Mouse (Mus musculus) embryonic facial prominence, embryonic 14.5 days (tissue): Measurements from ENCODE around the gene Gas2. TPM values are rescaled to one million over a fixed set of nuclear protein-coding genes. Genes with fewer than 3 reads are reported as not detected.
A peak's percentile ranks its signal among the peaks of the same experiment; 100 is the strongest.

Experiments used
- ATAC-seq: fragments of 200-750 bp; cut with Nextera tagmentation; 2 replicates; pipeline ENCODE4 v1.8.0; 2017; ENCODE audit warnings: low read depth, moderate number of reproducible peaks, moderate TSS enrichment
- DNase-seq: peaks from one replicate; pipeline ENCODE4 v3.0.0-alpha.2; 2015; ENCODE audit warnings: low spot score
- H3K27ac ChIP-seq: fragments of 300-500 bp; sonication (generic); replicated peaks from 2 replicates; pipeline ENCODE4 v1.5.1; 2014; ENCODE audit warnings: low read depth, mild to moderate bottlenecking, low read length, moderate library complexity
- H3K27me3 ChIP-seq: fragments of 300-500 bp; sonication (generic); replicated peaks from 2 replicates; pipeline ENCODE4 v1.6.1; 2014; ENCODE audit warnings: low read length; ENCODE audit not compliant: control insufficient read depth, insufficient read depth
- H3K36me3 ChIP-seq: fragments of 300-500 bp; sonication (generic); 2 replicates; pipeline ENCODE4 v1.6.1; 2014; ENCODE audit warnings: low read length, mixed read lengths; ENCODE audit not compliant: control insufficient read depth, insufficient read depth
- H3K4me1 ChIP-seq: fragments of 300-500 bp; sonication (generic); 2 replicates; pipeline ENCODE4 v1.6.1; 2014; ENCODE audit warnings: antibody characterized with exemption, low read length; ENCODE audit not compliant: control insufficient read depth, insufficient read depth
- H3K4me2 ChIP-seq: fragments of 300-500 bp; sonication (generic); 2 replicates; pipeline ENCODE4 v1.6.1; 2014; ENCODE audit warnings: low read depth, mild to moderate bottlenecking, low read length, moderate library complexity, mixed read lengths
- H3K4me3 ChIP-seq: fragments of 300-500 bp; sonication (generic); 2 replicates; pipeline ENCODE4 v1.5.1; 2014; ENCODE audit warnings: low read depth, mild to moderate bottlenecking, low read length
- H3K9ac ChIP-seq: fragments of 300-500 bp; sonication (generic); 2 replicates; pipeline ENCODE4 v1.6.1; 2014; ENCODE audit warnings: low read depth, mild to moderate bottlenecking, low read length, moderate library complexity, mixed read lengths
- H3K9me3 ChIP-seq: fragments of 300-500 bp; sonication (generic); 2 replicates; pipeline ENCODE4 v1.6.1; 2016; ENCODE audit warnings: low read length; ENCODE audit not compliant: control insufficient read depth
- WGBS: fragments of 180-500 bp; shearing (Covaris S2); extraction: QIAGEN DNeasy Blood & Tissue Kit; methylation state at CpG from one replicate; pipeline ENCODE4 v1.1.7; 2014; 5-methylcytosine and 5-hydroxymethylcytosine counted together
- polyA plus RNA-seq: library from polyadenylated mRNA; unstranded; fragments of >200 nt; fragmentation: Nextera tagmentation; extraction: Ambion mirVana; gene quantifications from 2 replicates; pipeline ENCODE4 v1.2.1, GENCODE M21; 2014

Gene Gas2
- polyA plus RNA-seq, 1 experiment from 2014 or later: 53.9 TPM

- H3K9ac ChIP-seq: no peak overlapping the region
- peaks cover 12% of the 10 kb centered on the region; the same call in 1 of the 2 replicates for H3K4me1 ChIP-seq
- H3K27me3 ChIP-seq: no peaks in the 10 kb centered on the region
- ATAC-seq (no peak), DNase-seq (no peak)
- H3K4me2 ChIP-seq: no peak overlapping the region
- no peak overlapping the region for H3K4me3 ChIP-seq
- H3K9me3 ChIP-seq: no peaks in the 10 kb centered on the region
- H3K36me3 ChIP-seq: no peaks in the 10 kb centered on the region
- H3K27ac ChIP-seq: no peak overlapping the region
- 70% methylated on average over 4 of the region's 4 CpGs for WGBS
These were observed 105.8 kb downstream of the Gas2 start for GRCm38 (mm10) chr7:51967581-51967980.

- 0 out of 2 replicates have a peak, but pooled peaks have one; percentile 7 for ATAC-seq
- H3K27me3 ChIP-seq: no peaks in the 10 kb centered on the region
- no peak overlapping the region for H3K4me3 ChIP-seq
- peak; percentile 88 for DNase-seq
- no peak overlapping the region for H3K9ac ChIP-seq
- no peaks in the 10 kb centered on the region for H3K9me3 ChIP-seq
- H3K27ac ChIP-seq: no peak overlapping the region
- no peak overlapping the region for H3K4me2 ChIP-seq
- H3K36me3 ChIP-seq: no peaks in the 10 kb centered on the region
- H3K4me1 ChIP-seq: peaks cover 12% of the 10 kb centered on the region; the same call in 1 of the 2 replicates
These were observed 107.6 kb downstream of the Gas2 start for GRCm38 (mm10) chr7:51969379-51969778.

- peak; percentile 82 for DNase-seq
- Histone ChIP-seq H3K27me3 (no peaks in the 10 kb centered on the region), H3K4me2 (no peak overlapping the region), H3K4me3 (no peak overlapping the region), H3K27ac (no peak overlapping the region), H3K4me1 (peaks cover 12% of the 10 kb centered on the region; the same call in 1 of the 2 replicates), H3K36me3 (no peaks in the 10 kb centered on the region), H3K9ac (no peak overlapping the region), H3K9me3 (no peaks in the 10 kb centered on the region)
- no peak for ATAC-seq
- 30% methylated on average over 6 of the region's 6 CpGs for WGBS
These were observed 110.5 kb downstream of the Gas2 start for GRCm38 (mm10) chr7:51972252-51972855.

GRCm38 (mm10) chr7:51973091-51973490, 111.3 kb downstream of the Gas2 start:
- DNase-seq (no peak), ATAC-seq (no peak)
- Histone ChIP-seq H3K4me2 (no peak overlapping the region), H3K4me1 (peaks cover 12% of the 10 kb centered on the region; the same call in 1 of the 2 replicates), H3K4me3 (no peak overlapping the region), H3K9ac (no peak overlapping the region), H3K27me3 (no peaks in the 10 kb centered on the region), H3K9me3 (no peaks in the 10 kb centered on the region), H3K27ac (no peak overlapping the region), H3K36me3 (no peaks in the 10 kb centered on the region)
- WGBS: 78% methylated on average over 5 of the region's 5 CpGs

GRCm38 (mm10) chr7:51973526-51973925, 111.7 kb downstream of the Gas2 start:
- H3K4me3 ChIP-seq: no peak overlapping the region
- WGBS: 76% methylated on average over 2 of the region's 2 CpGs
- H3K27me3 ChIP-seq: no peaks in the 10 kb centered on the region
- ATAC-seq: no peak
- H3K9me3 ChIP-seq: no peaks in the 10 kb centered on the region
- no peak for DNase-seq
- H3K4me2 ChIP-seq: no peak overlapping the region
- no peaks in the 10 kb centered on the region for H3K36me3 ChIP-seq
- no peak overlapping the region for H3K27ac ChIP-seq
- peaks cover 8% of the 10 kb centered on the region; the same call in 1 of the 2 replicates for H3K4me1 ChIP-seq
- no peak overlapping the region for H3K9ac ChIP-seq

GRCm38 (mm10) chr7:51975181-51975580, 113.4 kb downstream of the Gas2 start:
- Histone ChIP-seq H3K9ac (no peak overlapping the region), H3K27ac (no peak overlapping the region), H3K27me3 (no peaks in the 10 kb centered on the region), H3K4me2 (no peak overlapping the region), H3K9me3 (no peaks in the 10 kb centered on the region), H3K36me3 (no peaks in the 10 kb centered on the region), H3K4me3 (no peak overlapping the region), H3K4me1 (no peaks in the 10 kb centered on the region)
- WGBS: 67% methylated on average over 6 of the region's 6 CpGs
- DNase-seq (no peak), ATAC-seq (no peak)

- 50% methylated on average over 5 of the region's 5 CpGs for WGBS
- Histone ChIP-seq H3K27ac (no peak overlapping the region), H3K4me1 (no peaks in the 10 kb centered on the region), H3K9ac (no peak overlapping the region), H3K27me3 (no peaks in the 10 kb centered on the region), H3K9me3 (no peaks in the 10 kb centered on the region), H3K36me3 (no peaks in the 10 kb centered on the region), H3K4me3 (no peak overlapping the region), H3K4me2 (no peak overlapping the region)
- peak; percentile 34 for DNase-seq
- ATAC-seq: no peak
These were observed 117.5 kb downstream of the Gas2 start for GRCm38 (mm10) chr7:51979271-51979670.

GRCm38 (mm10) chr7:51982303-51982702, 120.5 kb downstream of the Gas2 start:
- DNase-seq (peak; percentile 39), ATAC-seq (peak; percentile 31; the same call in 1 of the 2 replicates)
- Histone ChIP-seq H3K9ac (no peak overlapping the region), H3K9me3 (no peaks in the 10 kb centered on the region), H3K4me1 (no peaks in the 10 kb centered on the region), H3K36me3 (no peaks in the 10 kb centered on the region), H3K4me3 (no peak overlapping the region), H3K27me3 (no peaks in the 10 kb centered on the region), H3K27ac (no peak overlapping the region), H3K4me2 (no peak overlapping the region)
- 8% methylated on average over 1 of the region's 1 CpGs for WGBS

- Histone ChIP-seq H3K4me3 (no peak overlapping the region), H3K9ac (no peak overlapping the region), H3K27me3 (no peaks in the 10 kb centered on the region), H3K27ac (no peak overlapping the region), H3K9me3 (no peaks in the 10 kb centered on the region), H3K36me3 (no peaks in the 10 kb centered on the region), H3K4me1 (no peaks in the 10 kb centered on the region), H3K4me2 (no peak overlapping the region)
- DNase-seq (no peak), ATAC-seq (peak; percentile 56)
- WGBS: 72% methylated on average over 6 of the region's 6 CpGs
These were observed 123.9 kb downstream of the Gas2 start for GRCm38 (mm10) chr7:51985763-51986162.
